ENCODE assay signal across 8 mouse cellular contexts in genomic region chr19:9083010-9083355, GRCm38 (mm10). TPM values are rescaled to one million over a fixed set of nuclear protein-coding genes. Genes with fewer than 3 reads are reported as not detected.
DNase-seq lines count a peak whose midpoint lies in the region; ATAC-seq and TF ChIP-seq lines count a peak whose summit lies in the region.
"Had no signal": no experiment of that assay in that cellular context is flagged by ENCODE, and none has a peak within 500 bp of the region (broad histone marks: within the 10 kb centered on the region; RNA-seq: fewer than 3 reads in every experiment).

No protein-coding gene starts in this region.

- no peaks in the 10 kb centered on the region for H3K36me3 ChIP-seq in embryonic facial prominence, embryonic 15.5 days
- H3K36me3 ChIP-seq in intestine, embryonic 14.5 days (ENCODE audit: control insufficient read depth, insufficient read depth, low read length): no peaks in the 10 kb centered on the region
- no peaks in the 10 kb centered on the region for H3K36me3 ChIP-seq in neural tube, embryonic 14.5 days (ENCODE audit: control insufficient read depth, insufficient read depth, low read length)

- H3K27me3 ChIP-seq in embryonic facial prominence, embryonic 15.5 days: no peaks in the 10 kb centered on the region
- no peaks in the 10 kb centered on the region for H3K27me3 ChIP-seq in intestine, embryonic 14.5 days (replicated peaks; ENCODE audit: control insufficient read depth, insufficient read depth, low read length)
- H3K27me3 ChIP-seq in neural tube, embryonic 14.5 days (ENCODE audit: control insufficient read depth, insufficient read depth, low read length): no peaks in the 10 kb centered on the region

- ATAC-seq in embryonic facial prominence, embryonic 15.5 days (ENCODE audit: insufficient number of reproducible peaks, low FRiP score, low TSS enrichment, low read depth): no peak
- no peak for ATAC-seq in intestine, embryonic 14.5 days (replicated peaks; ENCODE audit: low FRiP score, low TSS enrichment, low read depth)
- peak; percentile 41; the same call in 1 of the 2 replicates for ATAC-seq in neural tube, embryonic 14.5 days (ENCODE audit: low read depth)

- no peak for TF ChIP-seq CTCF in lung, adult 2 months (IDR thresholded peaks at IDR 0.05; ENCODE audit: insufficient read depth, low read length)

- H3K9ac ChIP-seq in embryonic facial prominence, embryonic 15.5 days: 0 out of 2 replicates have a peak overlapping the region, but pooled peaks have one; percentile 1
- H3K9ac ChIP-seq in intestine, embryonic 14.5 days (ENCODE audit: low read length): no peak overlapping the region; the same call in 1 of the 2 replicates
- H3K9ac ChIP-seq in neural tube, embryonic 14.5 days (replicated peaks; ENCODE audit: low read depth, low read length): no peak overlapping the region; the same call in 1 of the 2 replicates

- H3K4me3 ChIP-seq in lung, adult 2 months (replicated peaks; ENCODE audit: extremely low read depth, low read depth, low read length): no peak overlapping the region
- no peak overlapping the region; the same call in 1 of the 2 replicates for H3K4me3 ChIP-seq in embryonic facial prominence, embryonic 15.5 days (replicated peaks)
- H3K4me3 ChIP-seq in intestine, embryonic 14.5 days (ENCODE audit: low read depth, low read length): no peak overlapping the region
- H3K4me3 ChIP-seq in neural tube, embryonic 14.5 days (ENCODE audit: low read depth, low read length): no peak overlapping the region

- no peaks in the 10 kb centered on the region for H3K9me3 ChIP-seq in embryonic facial prominence, embryonic 15.5 days (replicated peaks)
- no peaks in the 10 kb centered on the region for H3K9me3 ChIP-seq in intestine, embryonic 14.5 days (ENCODE audit: control insufficient read depth, low read length)
- no peaks in the 10 kb centered on the region for H3K9me3 ChIP-seq in neural tube, embryonic 14.5 days (ENCODE audit: control insufficient read depth, low read length)

- 87% methylated on average over 2 of the region's 2 CpGs for WGBS in lung, adult 2 months
- WGBS in embryonic facial prominence, embryonic 15.5 days: 80% methylated on average over 2 of the region's 2 CpGs
- 78% methylated on average over 2 of the region's 2 CpGs for WGBS in intestine, embryonic 14.5 days
- 63% methylated on average over 2 of the region's 2 CpGs for WGBS in neural tube, embryonic 14.5 days

- H3K27ac ChIP-seq in embryonic facial prominence, embryonic 15.5 days (replicated peaks): no peak overlapping the region
- no peak overlapping the region for H3K27ac ChIP-seq in intestine, embryonic 14.5 days (ENCODE audit: low read depth)
- H3K27ac ChIP-seq in neural tube, embryonic 14.5 days (ENCODE audit: low read depth, low read length): no peak overlapping the region

- DNase-seq in lung, adult 2 months: no peak
- DNase-seq in lung, postnatal 25 days (ENCODE audit: low spot score): no peak
- no peak for DNase-seq in intestine, embryonic 14.5 days (ENCODE audit: low spot score)
- no peak for DNase-seq in yolk sac, embryonic 10.5 days (ENCODE audit: low spot score)
- no peak for DNase-seq in gastrocnemius, postnatal 4 days (ENCODE audit: low spot score in 2 of 2)

- H3K4me1 ChIP-seq in lung, adult 2 months (ENCODE audit: control insufficient read depth, insufficient read depth, low read length): peaks cover 5% of the 10 kb centered on the region
- peaks cover 21% of the 10 kb centered on the region for H3K4me1 ChIP-seq in embryonic facial prominence, embryonic 15.5 days
- peaks cover 10% of the 10 kb centered on the region for H3K4me1 ChIP-seq in intestine, embryonic 14.5 days (replicated peaks; ENCODE audit: control insufficient read depth, insufficient read depth, low read length)
- no peaks in the 10 kb centered on the region for H3K4me1 ChIP-seq in neural tube, embryonic 14.5 days (ENCODE audit: control insufficient read depth, insufficient read depth, low read length)

- peak; percentile 42; the same call in 1 of the 2 replicates for TF ChIP-seq POLR2A in lung, adult 2 months (IDR thresholded peaks at IDR 0.05; ENCODE audit: borderline replicate concordance, extremely low read depth, low read depth, low read length)

- H3K4me2 ChIP-seq in embryonic facial prominence, embryonic 15.5 days (replicated peaks): no peak overlapping the region; the same call in 1 of the 2 replicates
- peak overlapping the region; percentile 27; the same call in 1 of the 2 replicates for H3K4me2 ChIP-seq in intestine, embryonic 14.5 days (ENCODE audit: low read length)
- H3K4me2 ChIP-seq in neural tube, embryonic 14.5 days (ENCODE audit: low read depth, low read length): no peak overlapping the region

RNA-seq across cellular contexts. Expression of gene Scgb1a1, which starts 4.8 kb away (rescaled TPM):
- polyA plus RNA-seq in lung, adult 2 months (2012; rRNA removed): 138,577 and 142,361 TPM in 2 replicates
- 1.3 and 1.4 TPM in 2 replicates for polyA plus RNA-seq in embryonic facial prominence, embryonic 15.5 days (2015; fragmentation: Nextera tagmentation; extraction: Ambion mirVana)
- not detected in 2 replicates for polyA plus RNA-seq in intestine, embryonic 14.5 days (2014; fragmentation: Nextera tagmentation; extraction: Ambion mirVana)
- not detected in 2 replicates for polyA plus RNA-seq in neural tube, embryonic 14.5 days (2014; fragmentation: Nextera tagmentation; extraction: Ambion mirVana)
- total RNA-seq in gastrocnemius, postnatal 4 days (2021): 1 to 10 TPM; 1.7 to 5.3 TPM
- polyA plus RNA-seq: cerebellum, adult 2 months had no signal

RNA-seq across cellular contexts. Expression of gene Asrgl1, which starts 52.5 kb away (rescaled TPM):
- polyA plus RNA-seq in lung, adult 2 months (2012; rRNA removed): 1.4 and 2.2 TPM in 2 replicates
- 12.0 and 14.1 TPM in 2 replicates for polyA plus RNA-seq in embryonic facial prominence, embryonic 15.5 days (2015; fragmentation: Nextera tagmentation; extraction: Ambion mirVana)
- polyA plus RNA-seq in intestine, embryonic 14.5 days (2014; fragmentation: Nextera tagmentation; extraction: Ambion mirVana): 10.7 and 11.7 TPM in 2 replicates
- 22.3 and 31.3 TPM in 2 replicates for polyA plus RNA-seq in neural tube, embryonic 14.5 days (2014; fragmentation: Nextera tagmentation; extraction: Ambion mirVana)
- 10 to 100 TPM; 11.5 to 14.4 TPM for total RNA-seq in gastrocnemius, postnatal 4 days (2021)

Comparison
In these comparisons a context has a peak if more than half of its experiments do, and no peak if none do; other contexts are left out.
1. RNA of gene Scgb1a1, which starts 4.8 kb away (polyA plus RNA-seq): 138,577 to 142,361 TPM in lung, adult 2 months; 1.3 to 1.4 TPM in embryonic facial prominence, embryonic 15.5 days, not detected in intestine, embryonic 14.5 days and not detected in neural tube, embryonic 14.5 days; every median in the first group is over 1,000 times any median in the second.